Mouse (Mus musculus) myocyte (in vitro differentiated cells): Measurements from ENCODE around the gene Gm6657.

Experiments
- E2F4 ChIP-seq: IDR thresholded peaks from one replicate; pipeline ENCODE4 v1.6.1; 2011; ENCODE audit warnings: mild to moderate bottlenecking, control low read depth, moderate library complexity; ENCODE audit not compliant: insufficient read depth
- MAX ChIP-seq: IDR thresholded peaks from one replicate; pipeline ENCODE4 v1.6.1; 2011; ENCODE audit warnings: low read depth, mild to moderate bottlenecking, control low read depth
- MYOD1 ChIP-seq, 3 experiments: IDR thresholded peaks; one replicate each; pipeline ENCODE4 v1.6.1; 2011; ENCODE audit warnings: control low read depth in 2 of 3, low read depth in 2 of 3, mild to moderate bottlenecking in 2 of 3, moderate library complexity in 1 of 3; ENCODE audit not compliant: insufficient read length in 2 of 3, control insufficient read depth in 1 of 3
- MYOG ChIP-seq, 3 experiments: IDR thresholded peaks; one replicate each; pipeline ENCODE4 v1.6.1; 2011; ENCODE audit warnings: control low read depth in 2 of 3, low read depth in 2 of 3, mild to moderate bottlenecking in 2 of 3; ENCODE audit not compliant: insufficient read length in 2 of 3, control insufficient read depth in 1 of 3, insufficient read depth in 1 of 3
- POLR2AphosphoS2 ChIP-seq: IDR thresholded peaks from one replicate; pipeline ENCODE4 v1.6.1; 2011; ENCODE audit warnings: low read depth, control low read depth; ENCODE audit not compliant: insufficient read length
- USF1 ChIP-seq: IDR thresholded peaks from one replicate; pipeline ENCODE4 v1.6.1; 2011; ENCODE audit warnings: low read depth, mild to moderate bottlenecking, control low read depth, moderate library complexity

GRCm38 (mm10) chr12:78227021-78227932 is 33.2 kb downstream of the Gm6657 start:
- no peak for TF ChIP-seq MAX
- TF ChIP-seq POLR2AphosphoS2: no peak
- no peak for TF ChIP-seq MYOD1 (IDR thresholded peaks at IDR 0.05; ENCODE audit: control insufficient read depth in 1 of 3, insufficient read length in 2 of 3, low read depth in 2 of 3)
- no peak for TF ChIP-seq E2F4
- no peak for TF ChIP-seq USF1
- TF ChIP-seq MYOG (IDR thresholded peaks at IDR 0.05; ENCODE audit: control insufficient read depth in 1 of 3, insufficient read depth in 1 of 3, insufficient read length in 2 of 3, low read depth in 2 of 3): no peak
